8 mouse cellular contexts compared by ENCODE assay signal in the genomic region with DNA sequence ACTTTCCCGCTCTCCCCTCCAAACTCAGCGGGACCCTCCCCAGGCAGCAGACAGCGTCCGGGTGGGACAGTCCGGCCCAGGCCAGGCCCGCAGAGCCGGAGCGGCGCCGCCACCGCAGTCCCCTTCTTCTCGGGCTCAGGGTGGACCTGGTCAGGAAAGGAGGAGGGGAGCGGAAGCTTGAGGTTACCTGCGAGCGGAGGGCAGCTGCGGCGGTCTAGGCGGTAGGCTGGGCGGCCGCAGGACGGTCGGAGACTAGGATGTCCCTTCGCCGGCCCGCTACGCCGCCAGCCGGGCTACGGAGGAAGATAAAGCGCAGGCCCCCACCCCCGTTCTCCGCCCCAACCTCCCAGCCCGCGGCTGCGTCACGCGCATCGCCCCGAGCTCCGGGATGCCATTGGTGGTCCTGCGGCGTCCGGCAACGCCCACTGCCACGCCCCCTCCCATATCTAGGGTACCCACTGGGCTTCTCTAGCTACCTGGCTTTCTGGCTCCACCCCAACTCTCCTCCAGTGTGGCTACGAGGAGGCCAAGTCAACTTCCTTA. TPM values are rescaled to one million over a fixed set of nuclear protein-coding genes. Genes with fewer than 3 reads are reported as not detected.
DNase-seq lines count a peak whose midpoint lies in the region; ATAC-seq and TF ChIP-seq lines count a peak whose summit lies in the region.

Soat1 (minus strand) TSS at position 371 of the 543 bp plus-strand sequence.

- POLR2A ChIA-PET in Patski (lab: Charles Lee): interaction anchor here (0.6 kb wide), 1 partner anchor 18 kb away, joined by 5 read pairs; no protein-coding TSS in a partner anchor

- WGBS in hindbrain, embryonic 15.5 days: under 1% methylated on average over 46 of the region's 46 CpGs

- peaks cover 11% of the 10 kb centered on the region for H3K4me1 ChIP-seq in hindbrain, embryonic 15.5 days (replicated peaks)

- DNase-seq in Patski (ENCODE audit: low read depth, low spot score): peak; percentile 24
- peak; percentile 80 to 88 for DNase-seq in cerebellum, postnatal 25 days
- DNase-seq in frontal cortex, postnatal 36 days (ENCODE audit: low spot score in 2 of 2): peak; percentile 84 to 88
- DNase-seq in left cerebral cortex, adult 11 months (ENCODE audit: low spot score): peak; percentile 76
- peak; percentile 94 to 96 for DNase-seq in lung, postnatal 4 days
- peak; percentile 67 for DNase-seq in retina, postnatal 7 days (ENCODE audit: low read depth, low spot score)
- DNase-seq in urinary bladder, adult 2 months (ENCODE audit: low spot score): peak; percentile 53

- H3K4me3 ChIP-seq in hindbrain, embryonic 15.5 days: peak within 1 kb of the TSS; percentile 94

- CTCF ChIA-PET in Patski (lab: Charles Lee): interaction anchor here (1.0 to 1.1 kb wide), 2 partner anchors 11 to 15 kb away, joined by 3 read pairs; no protein-coding TSS in a partner anchor

- H3K9ac ChIP-seq in hindbrain, embryonic 15.5 days: peak within 1 kb of the TSS; percentile 82

- in situ Hi-C loops in Patski (cut with MboI; ENCODE audit: low pct_unique_long_range_greater_than_20kb): no loop called here

- 0 out of 2 replicates have a peak, but pooled peaks cover 7% of the 10 kb centered on the region for H3K36me3 ChIP-seq in hindbrain, embryonic 15.5 days

- no peaks in the 10 kb centered on the region for H3K9me3 ChIP-seq in hindbrain, embryonic 15.5 days

- peak; percentile 91 for ATAC-seq in Patski
- ATAC-seq in hindbrain, embryonic 15.5 days (ENCODE audit: low FRiP score, low read depth): peak; percentile 98

- H3K27ac ChIP-seq in hindbrain, embryonic 15.5 days (replicated peaks): peak within 1 kb of the TSS; percentile 60

- peak within 1 kb of the TSS; percentile 95 for H3K4me2 ChIP-seq in hindbrain, embryonic 15.5 days

- no peaks in the 10 kb centered on the region for H3K27me3 ChIP-seq in Patski
- no peaks in the 10 kb centered on the region for H3K27me3 ChIP-seq in hindbrain, embryonic 15.5 days

- TF ChIP-seq CTCF in Patski (IDR thresholded peaks at IDR 0.05): no peak

RNA-seq across cellular contexts. Expression of gene Soat1, which starts in this region (rescaled TPM):
- polyA plus RNA-seq in Patski (2021): 34.4 TPM
- 11.3 and 11.7 TPM in 2 replicates for polyA plus RNA-seq in hindbrain, embryonic 15.5 days (2015; fragmentation: Nextera tagmentation; extraction: Ambion mirVana)
- polyA plus RNA-seq in urinary bladder, adult 2 months (2012; rRNA removed): 16.5 and 22.0 TPM in 2 replicates

Comparison
In these comparisons a context has a peak if more than half of its experiments do, and no peak if none do; other contexts are left out.
1. Peak in every context shown above with its lines: DNase-seq, ATAC-seq, H3K4me3 ChIP-seq and H3K27ac ChIP-seq.
2. DNase-seq: peak in every context shown above with its lines; median percentile 95 in lung, postnatal 4 days; 86 in frontal cortex, postnatal 36 days; 84 in cerebellum, postnatal 25 days; 76 in left cerebral cortex, adult 11 months; 67 in retina, postnatal 7 days; 53 in urinary bladder, adult 2 months; 24 in Patski.